Mouse (Mus musculus) thymus, postnatal 14 days (tissue): Measurements from ENCODE around the gene Col18a1.
A peak's percentile ranks its signal among the peaks of the same experiment; 100 is the strongest.

ENCODE experiments used
- DNase-seq: peaks from one replicate; pipeline ENCODE4 v3.0.0; 2021

The Col18a1 gene

DNA sequence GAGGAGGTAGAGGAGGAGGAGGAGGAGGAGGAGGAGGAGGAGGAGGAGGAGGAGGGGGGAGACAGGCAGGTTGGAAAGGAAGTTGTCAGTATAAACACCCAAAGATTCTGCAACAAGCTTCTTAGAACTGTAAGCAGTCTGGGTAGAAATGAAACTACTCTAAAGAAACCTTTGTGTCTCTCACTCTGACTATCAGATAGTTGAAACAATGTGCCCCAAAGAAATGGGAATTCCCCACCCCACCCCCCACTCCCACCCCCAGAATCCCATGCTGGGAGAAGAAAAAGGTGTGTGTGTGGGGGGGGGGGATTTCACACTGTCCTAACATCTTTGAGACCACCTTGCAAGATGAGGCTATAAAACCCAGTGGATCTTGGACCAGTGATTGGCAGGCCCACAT is 62.0 kb downstream of the Col18a1 start:
- DNase-seq: no peak

DNA sequence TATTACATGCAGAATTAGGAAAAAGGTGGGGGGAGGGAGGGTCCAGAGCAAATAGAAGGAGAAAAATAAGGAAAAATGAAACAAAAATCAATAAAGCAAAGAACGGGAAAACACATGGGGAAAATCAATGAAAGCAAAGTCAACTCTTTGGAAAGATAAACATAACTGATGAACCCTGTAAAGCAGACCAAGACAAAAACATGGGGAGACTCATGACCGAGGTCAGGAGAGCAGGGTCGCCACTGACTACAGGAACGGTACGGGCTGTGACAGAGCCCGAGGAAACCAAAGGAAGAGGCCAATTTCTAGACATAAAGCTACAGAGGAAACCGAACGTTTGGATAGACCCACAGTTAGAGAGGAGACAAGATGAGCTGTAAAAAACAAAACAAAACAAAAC is 62.7 kb downstream of the Col18a1 start:
- DNase-seq: no peak

DNA sequence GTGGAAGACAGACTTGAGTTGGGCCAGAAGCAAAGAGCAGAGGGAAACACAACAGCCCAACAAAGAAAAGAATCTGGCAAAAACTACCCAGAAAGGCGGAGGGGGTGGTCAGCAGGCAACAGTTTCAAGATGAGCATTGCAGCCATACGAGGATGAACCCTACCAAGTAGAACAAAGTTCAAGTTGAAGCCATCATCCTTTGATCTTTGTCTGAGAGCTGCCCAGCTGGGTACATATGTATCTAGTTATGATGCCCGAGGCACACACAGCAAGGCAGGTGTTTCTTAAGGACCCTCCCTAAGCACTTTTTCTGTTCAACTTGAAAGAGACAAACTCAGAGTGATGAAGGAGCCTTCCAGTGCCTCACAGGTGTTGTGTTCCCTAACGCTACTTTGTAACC is 66.6 kb downstream of the Col18a1 start:
- DNase-seq: no peak

DNA sequence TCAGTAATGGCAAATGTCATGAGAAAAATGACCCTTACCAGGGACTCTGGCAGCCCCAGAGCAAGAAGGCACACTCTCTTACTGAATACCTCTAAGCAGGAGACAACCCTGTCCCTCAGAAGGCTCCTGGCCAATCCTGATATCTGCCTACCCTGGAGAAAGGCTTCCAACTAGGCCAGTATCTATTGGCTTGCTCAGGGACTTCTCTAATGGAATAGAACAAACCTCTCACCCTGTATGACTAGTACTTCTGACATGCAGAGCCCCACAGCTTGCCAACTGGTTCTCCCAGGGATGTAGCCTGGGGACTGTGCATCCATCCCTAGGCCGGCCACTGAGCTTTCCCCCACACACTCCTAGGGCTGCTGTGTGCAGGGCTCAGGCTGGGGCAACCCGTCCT is 67.7 kb downstream of the Col18a1 start:
- no peak for DNase-seq

DNA sequence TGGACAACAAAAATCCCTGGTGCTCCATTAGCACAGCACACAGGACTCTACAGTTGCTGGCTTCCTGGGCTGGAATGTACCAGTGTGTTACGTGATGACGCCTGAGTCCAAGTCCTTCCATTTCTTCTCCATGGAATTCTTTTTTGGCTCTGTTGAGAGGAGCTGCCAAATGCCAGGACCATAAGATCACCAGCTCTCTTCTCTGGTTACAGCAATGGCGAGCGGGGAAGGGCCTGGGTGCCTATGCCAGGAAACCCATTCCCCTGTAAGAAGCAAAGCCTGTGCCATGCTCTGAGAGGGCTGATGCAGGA is 68.5 kb downstream of the Col18a1 start:
- no peak for DNase-seq

DNA sequence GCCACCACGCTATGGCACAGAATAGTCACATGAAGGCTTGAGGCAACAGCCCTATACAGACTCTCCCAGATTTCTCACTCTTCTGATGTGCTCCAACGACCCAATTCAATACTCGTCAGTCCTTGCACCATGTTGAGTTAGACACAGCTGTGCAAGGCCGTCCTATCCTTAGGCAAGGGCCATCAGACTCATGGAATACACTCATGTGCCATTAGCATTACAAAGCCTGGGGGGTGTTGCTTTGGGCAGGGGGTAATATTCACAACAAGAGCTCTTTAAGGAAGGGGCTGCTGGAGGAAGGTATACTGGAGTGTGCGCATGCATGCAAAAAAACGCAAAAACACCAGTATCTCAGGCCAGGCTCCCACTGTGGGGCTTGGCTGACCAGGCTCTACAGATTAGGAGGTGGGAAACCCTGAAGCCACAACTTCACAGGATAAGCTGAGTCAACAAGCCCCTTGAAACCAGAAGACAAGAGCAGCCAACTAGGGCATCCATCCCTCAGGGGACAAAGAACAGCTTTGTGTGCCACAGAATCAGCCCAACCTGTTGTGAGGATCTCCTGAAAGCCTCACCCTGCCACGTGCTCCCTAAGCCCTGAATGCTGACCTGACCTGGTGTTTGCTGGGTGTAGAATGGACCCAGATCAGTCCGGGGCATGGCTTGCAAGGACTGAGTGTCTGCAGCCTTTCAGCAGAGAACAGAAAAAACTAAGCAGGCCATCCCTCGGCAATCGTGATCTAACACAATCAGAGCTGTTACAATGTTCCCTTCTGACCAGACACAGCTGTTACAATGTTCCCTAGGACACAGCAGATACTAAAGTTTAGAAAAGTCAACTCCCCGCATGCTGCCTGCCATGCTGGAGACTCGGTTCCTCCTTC is 69.1 kb downstream of the Col18a1 start:
- no peak for DNase-seq

DNA sequence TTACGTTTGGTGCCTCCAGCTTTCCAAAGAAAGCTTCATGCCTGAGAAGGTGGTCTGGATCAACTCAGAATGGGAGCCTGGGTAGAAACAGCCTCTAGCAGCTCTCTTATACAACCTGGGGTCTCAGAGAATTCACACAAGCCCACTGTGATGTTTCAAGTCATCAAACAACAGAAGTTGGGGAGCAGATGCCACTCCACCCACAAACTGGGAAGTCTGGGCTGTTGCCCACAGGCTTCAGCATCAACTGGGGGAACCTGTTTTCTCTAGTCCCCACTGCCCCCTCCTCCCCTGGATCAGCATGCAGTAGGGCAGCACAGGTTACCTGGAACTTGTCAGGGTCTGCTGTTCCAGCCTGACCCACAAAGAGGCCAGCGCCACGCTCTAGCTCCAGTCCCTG is 70.7 kb downstream of the Col18a1 start:
- DNase-seq: no peak

DNA sequence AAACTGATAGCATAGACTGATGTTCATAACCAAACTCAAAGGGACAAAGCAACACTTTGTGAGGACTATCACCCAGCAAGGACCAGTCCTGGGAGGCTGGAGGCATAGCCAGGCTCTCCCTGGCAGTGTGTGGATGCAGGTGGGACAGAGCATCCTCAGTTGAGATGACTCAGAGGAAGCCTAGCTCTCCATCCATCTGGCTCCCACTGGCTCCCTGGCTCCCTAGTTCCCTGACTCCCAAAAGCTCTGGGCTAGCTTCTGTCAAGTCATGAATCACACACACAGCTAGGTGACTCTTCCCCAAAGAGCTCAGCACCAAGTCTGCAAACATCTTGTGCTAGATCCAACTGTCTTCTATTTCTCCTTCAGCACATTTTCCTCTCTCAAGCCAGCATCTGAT is 72.5 kb downstream of the Col18a1 start:
- no peak for DNase-seq

DNA sequence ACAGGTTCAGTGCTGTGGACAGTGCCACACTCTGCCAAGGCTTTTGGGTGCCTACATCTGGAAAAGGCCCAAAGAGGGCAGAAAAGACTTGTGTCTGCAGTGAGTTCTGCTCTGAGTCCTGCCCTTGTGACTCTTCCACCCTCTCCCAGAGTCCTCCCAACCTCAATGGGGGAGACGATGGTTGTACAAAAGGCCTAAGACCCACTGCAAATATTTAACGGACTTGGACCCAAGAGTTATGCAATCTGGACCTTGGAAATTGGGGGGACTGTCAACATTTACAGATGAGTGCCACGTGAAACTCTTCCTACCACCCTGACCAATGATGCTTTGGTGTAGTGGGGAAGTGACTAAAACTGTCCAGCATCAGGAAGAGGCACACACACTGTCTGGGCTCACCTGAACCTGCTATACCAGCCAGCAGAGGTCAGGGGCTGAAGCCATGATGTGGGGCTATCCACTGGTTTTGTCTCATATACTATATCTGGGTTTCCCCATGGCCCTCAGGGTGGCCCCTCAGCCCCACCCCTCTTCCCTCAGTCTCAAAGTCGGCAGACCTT is 74.7 kb downstream of the Col18a1 start:
- DNase-seq: no peak

DNA sequence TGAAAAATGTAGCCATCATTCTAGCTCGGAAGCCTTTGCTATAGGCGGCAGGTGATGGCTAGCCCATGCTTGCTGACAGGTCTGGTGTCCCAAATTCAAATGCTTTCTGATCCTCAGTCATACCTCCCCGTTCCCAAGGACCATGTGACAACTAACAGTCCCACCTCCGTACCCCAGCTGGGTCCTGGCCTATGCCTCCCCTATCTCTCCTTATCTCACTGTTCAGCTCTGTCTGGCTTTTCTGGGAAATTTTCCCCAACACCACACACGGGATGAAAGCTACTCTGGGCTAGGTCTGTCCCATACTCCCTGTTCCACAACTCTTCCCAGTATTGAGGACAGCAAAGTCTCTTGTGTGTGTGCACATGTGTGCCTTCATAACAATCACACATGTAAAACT is 76.3 kb downstream of the Col18a1 start:
- no peak for DNase-seq

DNA sequence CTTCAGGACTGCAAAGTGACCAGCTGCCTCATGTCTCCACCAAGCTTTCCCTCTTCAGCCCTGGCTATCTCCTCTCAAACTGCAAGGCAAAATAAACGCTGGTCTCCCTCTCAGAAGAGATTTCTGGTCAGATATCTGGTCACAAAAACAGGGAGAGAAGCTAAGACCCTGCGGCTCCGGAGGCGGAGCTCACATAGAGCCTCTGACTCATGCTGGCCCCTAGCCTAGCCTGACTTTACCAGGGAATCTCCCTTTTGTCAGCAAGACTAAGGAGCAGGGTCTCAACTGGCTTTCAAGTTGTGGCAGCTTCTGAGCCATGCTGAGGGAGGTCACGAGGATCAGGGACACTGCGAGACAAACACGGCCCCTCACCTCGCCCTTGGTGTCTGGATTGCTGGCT is 77.0 kb downstream of the Col18a1 start:
- DNase-seq: no peak

DNA sequence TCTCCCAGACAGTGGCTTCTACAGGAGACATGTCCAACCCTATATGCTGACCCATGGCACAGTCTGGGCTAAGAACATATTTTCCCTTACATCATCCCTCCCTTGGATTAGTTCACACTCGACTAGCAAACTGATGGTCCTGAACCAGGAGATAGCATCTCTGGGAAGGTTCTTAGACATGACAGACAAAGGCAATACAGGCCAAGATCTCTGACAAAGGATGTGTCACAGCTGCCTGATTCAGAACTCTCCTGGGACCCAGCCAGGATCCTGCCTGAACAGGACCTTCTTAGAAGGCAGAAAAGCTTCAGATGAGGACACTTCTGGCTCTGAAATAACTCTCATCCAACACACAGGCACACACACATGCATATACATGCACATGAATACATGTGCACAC is 81.8 kb downstream of the Col18a1 start:
- no peak for DNase-seq

DNA sequence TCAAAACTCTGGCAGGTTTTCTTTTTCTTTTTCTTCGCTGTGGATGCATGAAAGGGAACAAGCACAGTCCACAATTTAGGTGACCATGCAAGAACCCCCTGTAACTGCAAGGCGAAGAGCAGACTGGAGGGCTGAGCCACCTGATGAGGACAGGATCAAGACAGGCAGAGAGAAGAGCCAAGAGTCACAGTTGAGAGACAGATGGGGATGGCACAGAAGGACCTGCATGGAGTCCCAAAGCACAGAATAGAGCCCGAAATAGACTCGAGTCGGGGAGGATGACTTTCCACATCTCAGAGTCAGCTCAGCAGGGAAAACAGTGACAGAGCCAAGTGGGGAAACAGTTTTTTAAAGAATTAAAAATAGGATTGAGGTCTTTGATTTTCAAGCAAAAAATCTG is 83.4 kb downstream of the Col18a1 start:
- DNase-seq: no peak

DNA sequence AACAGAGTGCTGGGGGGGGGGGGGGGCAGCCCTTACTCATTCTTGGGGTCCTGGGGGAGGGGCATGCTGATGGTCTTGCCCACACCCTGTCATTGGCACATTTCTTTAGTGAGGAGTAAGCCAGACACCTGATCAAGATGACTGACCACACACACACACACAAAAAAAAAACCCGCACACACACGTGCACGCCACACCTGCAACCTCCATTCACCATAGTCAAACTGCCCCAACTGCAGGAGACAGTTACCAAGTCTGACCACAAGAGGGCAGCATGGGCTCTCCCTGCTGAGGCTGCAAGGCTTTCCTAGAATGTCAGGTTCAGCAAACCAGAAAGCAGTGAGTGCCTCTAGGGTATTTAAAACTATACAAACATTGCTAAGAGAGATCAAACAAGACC is 83.9 kb downstream of the Col18a1 start:
- DNase-seq: peak; percentile 82

DNA sequence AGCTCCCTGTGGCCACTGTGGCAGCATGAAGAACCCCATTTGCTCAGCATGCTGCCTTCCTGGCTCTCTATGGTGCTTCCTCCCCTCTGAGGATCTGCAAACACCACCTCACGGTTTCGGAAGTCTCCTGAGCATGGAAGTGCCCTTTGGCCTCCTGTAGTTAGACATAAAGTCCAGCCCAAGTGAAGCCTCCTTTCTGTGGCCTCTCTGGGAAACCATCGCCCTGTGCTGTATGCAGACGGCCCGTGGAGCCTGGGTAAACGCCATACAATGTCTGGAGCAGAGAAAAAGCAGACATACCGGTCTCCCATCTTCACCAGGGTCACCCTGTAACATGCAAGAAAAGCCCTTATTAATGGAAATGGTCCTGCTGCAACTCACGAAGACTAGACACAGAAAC is 87.4 kb downstream of the Col18a1 start:
- no peak for DNase-seq

DNA sequence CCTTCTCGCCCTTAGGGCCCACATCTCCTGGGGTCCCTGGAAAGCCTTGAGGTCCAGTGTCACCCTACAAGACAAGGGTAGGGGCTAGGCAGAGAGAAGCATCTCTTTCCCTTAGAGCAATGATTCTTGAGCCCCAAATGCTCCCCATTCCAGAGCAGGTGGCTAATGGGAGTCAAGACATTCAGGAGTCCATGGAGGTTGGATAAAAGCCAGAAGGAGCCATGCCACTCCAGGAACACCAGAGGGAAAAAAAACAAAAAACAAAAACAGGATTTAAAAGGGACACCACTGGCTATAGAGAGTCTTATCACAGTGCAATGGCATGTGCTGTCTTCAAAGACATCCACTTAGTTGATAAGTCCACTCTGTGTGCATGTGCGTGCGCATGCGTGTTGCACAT is 87.9 kb downstream of the Col18a1 start:
- DNase-seq: no peak

DNA sequence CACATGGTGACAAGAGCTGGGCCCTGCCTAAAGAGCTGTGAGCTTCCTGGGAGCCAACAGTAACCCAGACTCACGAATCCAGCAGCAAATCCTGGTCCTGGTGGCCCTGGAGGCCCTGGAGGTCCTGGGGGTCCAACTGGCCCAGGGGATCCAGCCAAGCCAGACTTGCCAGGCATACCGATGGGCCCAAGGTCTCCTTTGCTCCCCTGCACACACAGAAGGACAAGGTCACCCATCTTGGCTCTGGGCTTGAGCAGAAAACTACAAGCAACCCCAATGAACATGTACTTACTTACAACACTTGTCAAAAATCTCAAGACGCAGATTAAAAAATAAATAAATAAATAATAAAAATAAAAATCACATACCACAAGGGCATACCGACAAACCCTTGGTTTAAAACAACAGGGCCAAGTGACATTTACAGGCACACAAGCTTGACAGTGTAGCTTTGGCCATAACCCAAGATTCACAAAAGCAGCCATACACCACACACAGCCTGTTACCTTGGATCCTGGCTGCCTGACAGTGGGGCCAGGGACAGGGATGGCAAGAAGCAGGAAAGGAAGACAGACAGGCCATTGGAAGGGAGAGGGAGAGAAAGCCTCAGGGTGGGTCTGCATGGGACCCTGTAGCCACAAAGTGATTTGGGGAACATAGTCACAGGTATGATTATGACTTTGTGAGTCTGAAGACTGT is 91.9 kb downstream of the Col18a1 start:
- DNase-seq: no peak

DNA sequence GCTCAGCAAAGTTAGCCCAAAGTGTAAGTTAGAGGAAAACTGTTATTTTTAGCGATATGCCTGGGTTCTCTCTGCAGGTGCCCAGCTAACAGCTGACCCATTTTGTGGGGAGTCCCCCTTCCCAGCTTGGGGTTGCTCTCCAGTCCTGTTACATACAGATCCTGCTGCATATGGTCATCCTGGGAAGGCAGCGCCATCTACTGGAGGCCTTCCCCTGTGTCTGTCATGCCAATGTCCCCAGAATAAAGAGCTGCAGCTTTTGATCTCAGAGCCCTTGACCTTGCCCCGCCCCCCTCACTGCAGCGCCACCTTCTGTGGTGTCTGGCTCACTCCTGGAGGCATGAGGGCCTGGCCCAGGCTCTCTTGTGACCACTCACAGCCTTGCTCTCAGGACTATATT is 96.3 kb downstream of the Col18a1 start:
- DNase-seq: peak; percentile 74

DNA sequence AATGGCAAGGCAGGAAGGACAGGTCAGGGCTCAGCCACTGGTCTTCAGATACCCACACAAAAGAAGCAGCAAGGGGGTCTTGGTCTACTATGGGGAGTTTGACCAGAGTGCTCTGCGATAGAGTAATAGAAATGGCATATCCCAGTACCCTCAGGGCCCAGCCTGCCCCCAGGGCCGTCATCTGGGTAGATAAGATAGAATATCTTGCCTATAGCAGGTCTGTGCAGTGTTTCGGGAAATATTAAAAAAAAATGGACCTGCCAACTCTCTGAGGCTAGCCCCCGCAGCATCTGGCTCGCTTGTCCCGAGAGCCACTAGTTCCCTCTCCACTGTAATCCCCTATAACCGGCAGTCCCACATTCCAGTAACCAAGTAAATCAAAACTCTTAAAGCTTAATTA is 97.9 kb downstream of the Col18a1 start:
- no peak for DNase-seq

DNA sequence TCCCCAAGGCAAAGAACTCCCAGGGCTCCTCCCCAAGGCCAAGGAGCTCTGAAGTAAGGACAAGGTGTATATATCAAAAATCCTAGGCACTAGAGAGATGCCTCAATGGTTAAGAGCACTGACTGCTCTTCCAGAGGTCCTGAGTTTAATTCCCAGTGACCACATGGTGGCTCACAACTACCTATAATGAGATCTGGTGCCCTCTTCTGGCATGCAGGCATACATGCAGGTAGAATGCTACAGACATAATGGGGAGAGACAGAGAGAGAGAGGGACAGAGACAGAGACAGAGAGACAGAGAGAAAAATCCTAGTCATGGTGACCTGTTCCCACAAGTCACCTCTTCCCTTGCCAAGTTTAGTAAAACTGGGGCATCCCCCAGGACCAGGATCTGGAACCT is 101.7 kb downstream of the Col18a1 start:
- no peak for DNase-seq

DNA sequence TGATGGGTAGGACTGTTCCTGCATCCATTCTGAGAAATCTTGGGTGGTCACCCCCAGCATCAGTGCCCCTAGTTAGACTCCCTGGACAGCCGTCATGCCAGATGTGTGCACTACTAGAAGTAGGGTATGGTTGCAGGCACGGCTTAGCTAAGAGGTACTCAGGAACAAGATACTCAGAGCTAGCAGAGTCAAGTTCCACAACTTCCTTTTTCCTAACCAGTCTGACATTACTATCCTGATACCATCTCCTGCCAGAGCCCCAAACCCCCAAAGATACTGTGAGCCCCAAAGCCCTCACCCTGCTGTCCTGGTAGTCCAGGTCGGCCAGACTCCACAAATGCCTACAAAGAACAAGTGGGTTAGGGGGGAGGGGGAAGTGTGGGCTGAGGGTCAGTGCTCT is 102.1 kb downstream of the Col18a1 start:
- DNase-seq: no peak

DNA sequence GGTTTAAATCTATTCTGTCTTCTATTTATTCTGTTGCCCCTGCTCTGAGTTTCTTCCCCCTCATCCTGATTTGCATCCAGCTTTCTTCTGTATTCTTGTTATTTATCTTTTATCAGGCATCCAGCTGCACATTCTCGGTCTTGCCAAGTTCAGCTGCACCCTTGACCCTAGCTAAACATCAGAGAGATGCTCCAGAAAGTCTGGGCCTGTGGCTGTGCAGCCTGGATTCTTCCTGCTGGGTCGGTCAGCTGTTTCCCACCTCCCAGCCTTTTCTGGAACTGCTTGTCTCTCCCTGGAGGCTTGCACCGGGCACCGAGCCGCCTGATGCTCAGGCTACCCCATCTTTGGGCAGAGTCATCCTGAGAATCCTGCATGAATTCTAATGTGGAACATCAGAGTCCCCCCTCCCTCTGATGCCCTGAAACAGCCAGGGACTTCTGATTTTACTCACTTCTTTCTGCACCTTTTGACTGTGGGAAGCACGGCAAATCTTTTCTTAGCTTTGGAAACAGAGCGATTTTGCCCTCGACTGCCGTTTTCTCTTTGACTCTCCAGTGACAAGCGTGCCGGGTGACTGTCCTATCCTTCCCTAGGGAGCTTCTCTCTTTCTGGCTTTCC is 103.8 kb downstream of the Col18a1 start:
- no peak for DNase-seq

DNA sequence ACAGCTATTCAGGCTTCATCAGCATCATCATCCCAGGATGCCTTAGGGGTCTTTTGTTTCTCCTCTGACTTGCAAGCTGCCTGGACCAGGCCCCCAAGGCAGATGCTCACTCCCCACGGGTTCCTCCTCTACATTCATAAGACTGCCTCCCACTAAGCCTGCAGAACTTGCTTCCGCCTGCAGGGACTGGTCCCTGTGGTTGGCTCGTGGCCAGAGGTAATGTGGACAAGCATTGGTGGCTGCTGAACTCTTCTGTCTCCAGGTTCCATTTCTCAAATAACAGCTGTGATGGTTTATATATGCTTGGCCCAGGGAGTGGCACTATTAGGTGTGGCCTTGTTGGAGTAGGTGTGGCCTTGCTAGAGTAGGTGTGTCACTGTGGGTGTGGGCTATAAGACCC is 104.9 kb downstream of the Col18a1 start:
- DNase-seq: no peak

DNA sequence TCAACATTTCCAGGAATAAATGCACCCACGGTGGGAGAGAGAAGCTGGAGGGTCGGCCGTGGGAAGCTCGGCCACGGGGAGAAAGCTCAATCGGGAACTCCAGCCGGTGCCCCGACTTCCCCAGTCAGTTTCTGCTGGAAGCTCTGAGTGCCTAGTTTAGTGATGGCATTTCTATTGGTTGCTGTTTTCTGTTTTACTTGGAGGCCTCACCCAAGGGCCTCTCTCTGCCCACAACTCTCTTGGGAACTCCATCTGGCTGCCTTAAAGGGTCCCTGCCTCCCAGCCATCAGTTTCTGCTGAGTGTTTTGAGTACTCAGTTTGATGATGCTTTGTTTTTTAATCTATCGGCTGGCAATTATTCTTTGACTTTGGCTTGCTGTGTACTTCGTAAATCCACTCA is 109.6 kb downstream of the Col18a1 start:
- no peak for DNase-seq
